Mouse (Mus musculus) lung, adult 2 months (tissue): ENCODE measurements around the gene Abcc3. TPM values are rescaled to one million over a fixed set of nuclear protein-coding genes. Genes with fewer than 3 reads are reported as not detected.

Source experiments
- DNase-seq: peaks from one replicate; pipeline ENCODE4 v3.0.0; 2022
- H3K4me1 ChIP-seq: fragments of 200-500 bp; 2 replicates; pipeline ENCODE4 v1.6.1; 2011; ENCODE audit warnings: low read length; ENCODE audit not compliant: control insufficient read depth, insufficient read depth
- H3K4me3 ChIP-seq: fragments of 200-500 bp; replicated peaks from 2 replicates; pipeline ENCODE3; 2011; ENCODE audit warnings: low read depth, mild to moderate bottlenecking, control low read depth, low read length; ENCODE audit errors: extremely low read depth
- CTCF ChIP-seq: fragments of 200-500 bp; IDR thresholded peaks from 2 replicates; pipeline ENCODE4 v1.5.1; 2011; ENCODE audit warnings: mild to moderate bottlenecking, low read length, control low read depth; ENCODE audit not compliant: insufficient read depth
- POLR2A ChIP-seq: fragments of 200-500 bp; IDR thresholded peaks from 2 replicates; pipeline ENCODE4 v1.6.1; 2011; ENCODE audit warnings: low read depth, mild to moderate bottlenecking, control low read depth, low read length, borderline replicate concordance; ENCODE audit errors: extremely low read depth
- WGBS: fragments of 180-500 bp; shearing (Covaris S2); methylation state at CpG from one replicate; pipeline ENCODE4 v1.1.7; 2018; 5-methylcytosine and 5-hydroxymethylcytosine counted together
- polyA plus RNA-seq: library from polyadenylated mRNA; depleted of rRNA; stranded (reverse); fragments of >200 nt; gene quantifications from 2 replicates; pipeline ENCODE4 v1.2.3, GENCODE M21; 2012

Abcc3 gene
- polyA plus RNA-seq, 1 experiment, result 57.9 TPM

DNA sequence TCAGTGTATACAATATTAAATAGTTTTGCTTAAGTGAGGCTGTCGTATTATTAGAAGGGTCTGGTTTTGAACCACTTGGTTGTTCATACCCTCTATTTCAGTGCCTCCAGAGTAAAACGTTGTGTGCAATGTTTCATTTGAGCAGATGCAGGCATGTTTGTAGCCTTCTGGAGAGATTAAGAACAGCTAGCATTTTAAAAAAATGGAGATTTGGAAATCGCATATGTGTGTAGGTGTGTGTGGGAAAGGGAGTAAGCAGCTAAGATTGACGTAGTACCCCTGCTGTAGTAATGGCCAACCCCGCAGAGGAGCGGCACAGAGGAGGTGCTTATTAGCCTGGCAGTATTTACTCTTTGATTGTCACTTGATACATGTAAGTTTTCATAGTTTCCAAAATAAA, 60.1 kb downstream of the Abcc3 start:
- H3K4me1 ChIP-seq, result peaks cover 9% of the 10 kb centered on the region
- 73% methylated on average over 6 of the region's 6 CpGs for WGBS
- TF ChIP-seq POLR2A, result no peak
- TF ChIP-seq CTCF, result no peak
- no peak overlapping the region for H3K4me3 ChIP-seq
- no peak for DNase-seq

DNA sequence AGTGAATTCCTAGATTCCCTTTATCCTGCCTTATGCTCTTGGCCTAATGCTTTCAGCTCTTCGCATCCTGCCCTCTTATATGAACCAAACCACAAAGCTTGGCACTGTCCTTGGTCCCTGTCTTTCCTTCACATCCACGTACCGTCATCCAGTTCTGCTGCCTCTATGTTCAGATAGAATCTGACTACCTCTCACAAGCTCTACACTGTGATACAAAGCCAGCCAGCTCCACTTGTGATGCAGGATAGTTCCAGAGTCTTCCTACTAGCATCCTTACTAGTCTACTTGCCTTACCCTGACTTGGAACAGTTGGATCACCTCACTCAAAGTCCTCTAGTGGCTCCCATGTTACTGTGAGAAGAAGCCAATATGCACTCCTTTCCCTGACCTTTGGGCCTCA, 62.6 kb downstream of the Abcc3 start:
- H3K4me1 ChIP-seq, result peaks cover 15% of the 10 kb centered on the region
- TF ChIP-seq CTCF (no peak), POLR2A (no peak)
- H3K4me3 ChIP-seq, result no peak overlapping the region
- no peak for DNase-seq
- 81% methylated on average over 3 of the region's 3 CpGs for WGBS

DNA sequence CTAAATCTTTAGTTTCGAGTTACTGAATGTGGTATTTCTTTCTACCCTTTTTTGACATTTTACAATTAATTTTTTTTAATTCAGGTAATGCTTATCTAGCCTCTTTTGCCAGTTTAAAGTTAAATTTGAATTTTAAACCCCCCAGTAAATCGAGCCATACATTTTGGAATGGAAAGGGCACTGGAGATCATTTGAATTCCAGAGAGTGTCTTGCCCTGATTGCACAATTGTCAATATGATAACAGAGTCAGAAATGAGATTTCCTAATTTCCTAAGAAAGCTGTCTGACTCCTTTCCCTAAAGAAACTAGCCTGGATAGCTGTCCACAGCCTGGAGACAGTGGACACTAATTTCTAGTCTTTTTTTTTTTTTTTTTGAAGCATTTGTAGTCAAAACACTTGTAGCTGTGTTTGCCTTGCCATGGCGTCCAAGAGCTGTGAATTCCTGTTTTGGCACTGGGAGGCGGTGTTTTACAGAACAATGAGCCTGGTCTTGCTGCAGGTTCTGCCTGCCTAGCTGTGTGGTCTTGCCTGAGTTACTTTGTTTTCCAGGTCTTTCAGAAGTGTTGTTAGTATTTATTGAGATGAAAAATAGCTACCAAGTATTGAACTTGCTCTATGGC, 63.4 kb downstream of the Abcc3 start:
- H3K4me3 ChIP-seq, result no peak overlapping the region
- DNase-seq, result no peak
- WGBS, result 25% methylated on average over 4 of the region's 4 CpGs
- H3K4me1 ChIP-seq, result peaks cover 15% of the 10 kb centered on the region
- TF ChIP-seq POLR2A (no peak), CTCF (peak; percentile 72)

DNA sequence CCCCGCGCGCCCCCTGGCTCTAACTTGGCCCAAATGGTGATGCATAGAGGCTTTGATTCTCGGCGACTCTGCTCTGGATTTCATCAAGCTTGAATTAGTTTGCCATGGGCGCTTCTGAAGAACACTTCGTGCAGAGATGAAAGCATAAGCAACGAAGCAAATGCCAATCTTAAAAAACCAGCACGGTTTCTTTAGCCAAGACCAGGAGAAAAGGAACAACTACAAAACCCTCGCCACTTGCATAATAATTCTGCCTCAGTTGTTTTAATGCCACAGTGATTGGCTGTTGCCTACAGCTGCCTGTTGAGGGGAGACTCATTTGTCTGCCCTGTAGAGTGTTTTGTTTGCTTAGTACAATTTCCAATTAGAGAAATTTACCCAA, 64.2 kb downstream of the Abcc3 start:
- TF ChIP-seq POLR2A (no peak), CTCF (no peak)
- Histone ChIP-seq H3K4me1 (peaks cover 15% of the 10 kb centered on the region), H3K4me3 (peak overlapping the region; percentile 71)
- 2% methylated on average over 10 of the region's 10 CpGs for WGBS
- DNase-seq, result no peak

DNA sequence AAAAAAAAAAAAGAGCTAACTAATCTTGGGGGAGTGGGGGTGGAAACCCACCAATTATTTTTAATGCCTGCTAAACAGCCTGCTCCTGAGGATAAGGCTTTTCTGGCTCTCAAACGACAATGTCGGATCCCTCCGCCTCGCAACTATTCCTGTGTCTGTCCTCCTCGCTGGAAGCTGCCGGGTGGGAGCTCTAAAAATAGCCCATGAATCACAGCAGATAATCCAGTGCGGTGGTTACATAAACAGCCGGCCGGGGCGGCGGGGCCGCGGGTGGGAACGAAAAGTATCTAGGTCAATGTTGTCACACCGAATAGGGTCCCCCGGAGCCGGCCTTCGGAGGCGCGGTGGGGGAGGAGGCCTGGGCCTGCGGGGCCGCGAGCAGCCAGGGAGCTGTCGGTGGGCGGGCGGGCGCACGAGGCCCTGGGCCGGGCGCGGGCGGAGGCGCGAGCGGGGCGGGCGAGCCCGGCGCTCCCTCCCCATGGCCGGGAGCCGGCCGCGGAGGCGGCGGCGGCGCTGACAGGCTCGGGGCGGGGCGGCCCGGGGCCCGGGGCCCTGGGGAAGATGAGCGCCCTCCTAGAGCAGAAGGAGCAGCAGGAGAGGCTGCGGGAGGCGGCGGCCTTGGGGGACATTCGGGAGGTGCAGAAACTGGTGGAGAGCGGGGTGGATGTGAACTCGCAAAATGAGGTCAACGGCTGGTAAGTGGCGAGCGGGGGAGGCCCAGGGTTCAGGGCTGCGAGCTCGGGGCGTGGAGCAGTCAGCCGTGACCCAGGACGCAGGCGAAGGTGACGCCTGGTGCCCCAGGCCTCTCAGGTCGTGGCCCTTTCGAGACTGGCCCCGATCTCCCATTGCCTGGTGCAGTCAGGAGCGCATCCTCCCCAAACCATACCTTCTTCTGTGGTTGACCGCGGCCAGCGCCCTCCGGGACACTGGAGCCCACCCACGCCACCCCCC, 64.8 kb downstream of the Abcc3 start, which contains the start of gene Ankrd40:
Gene Ankrd40, plus strand, starts transcription at position 309 of the 951 bp plus-strand sequence.
- peaks cover 13% of the 10 kb centered on the region for H3K4me1 ChIP-seq
- peak within 1 kb of the TSS; percentile 71 for H3K4me3 ChIP-seq
- DNase-seq, result peak; percentile 92
- under 1% methylated on average over 77 of the region's 78 CpGs for WGBS
- TF ChIP-seq CTCF (no peak), POLR2A (peak; percentile 93; the same call in 1 of the 2 replicates)

DNA sequence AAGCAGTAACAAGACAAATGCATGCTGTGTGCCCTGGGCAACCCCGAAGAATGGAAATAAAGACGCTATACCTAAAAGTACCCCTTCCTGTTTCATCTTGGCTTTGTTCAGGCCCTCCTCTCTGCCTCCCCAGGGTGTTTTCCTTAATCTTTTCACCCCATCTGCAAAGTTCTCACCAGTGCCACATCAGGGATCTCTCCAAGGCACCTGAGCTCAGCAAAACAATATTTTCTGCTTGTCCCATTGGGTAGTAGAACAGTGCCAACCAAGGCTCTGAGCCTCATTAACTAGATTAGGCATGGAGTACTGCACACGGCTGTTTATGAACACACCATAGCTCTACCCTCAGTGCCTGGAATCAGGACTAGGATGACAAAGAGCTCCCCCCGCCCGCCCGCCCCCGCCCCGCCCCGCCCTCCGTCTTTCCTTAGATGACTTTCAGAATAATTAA, 65.8 kb downstream of the Abcc3 start:
- WGBS, result 13% methylated on average over 10 of the region's 10 CpGs
- TF ChIP-seq POLR2A (no peak), CTCF (no peak)
- Histone ChIP-seq H3K4me3 (peak overlapping the region; percentile 35), H3K4me1 (peaks cover 13% of the 10 kb centered on the region)
- DNase-seq, result no peak

DNA sequence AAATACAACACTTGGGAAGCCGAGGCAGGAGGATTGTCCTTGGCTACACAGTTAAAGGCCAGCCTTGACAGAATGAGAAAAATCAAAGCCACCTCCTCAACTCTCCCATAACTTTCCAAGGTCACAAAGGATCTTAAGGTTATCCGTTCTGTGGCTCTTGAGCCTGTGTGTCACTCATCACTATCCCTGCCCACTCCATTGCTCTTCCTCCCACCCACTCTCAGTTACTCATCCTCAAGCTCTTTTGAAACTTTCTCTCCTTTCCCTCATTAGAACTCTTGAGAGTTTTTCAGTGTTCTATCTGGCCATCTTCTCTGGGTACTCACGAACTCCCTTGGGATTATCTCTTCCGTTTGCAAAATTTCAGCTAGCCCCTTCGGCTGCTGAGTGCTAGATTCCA, 68.2 kb downstream of the Abcc3 start:
- WGBS, result 86% methylated on average over 5 of the region's 5 CpGs

DNA sequence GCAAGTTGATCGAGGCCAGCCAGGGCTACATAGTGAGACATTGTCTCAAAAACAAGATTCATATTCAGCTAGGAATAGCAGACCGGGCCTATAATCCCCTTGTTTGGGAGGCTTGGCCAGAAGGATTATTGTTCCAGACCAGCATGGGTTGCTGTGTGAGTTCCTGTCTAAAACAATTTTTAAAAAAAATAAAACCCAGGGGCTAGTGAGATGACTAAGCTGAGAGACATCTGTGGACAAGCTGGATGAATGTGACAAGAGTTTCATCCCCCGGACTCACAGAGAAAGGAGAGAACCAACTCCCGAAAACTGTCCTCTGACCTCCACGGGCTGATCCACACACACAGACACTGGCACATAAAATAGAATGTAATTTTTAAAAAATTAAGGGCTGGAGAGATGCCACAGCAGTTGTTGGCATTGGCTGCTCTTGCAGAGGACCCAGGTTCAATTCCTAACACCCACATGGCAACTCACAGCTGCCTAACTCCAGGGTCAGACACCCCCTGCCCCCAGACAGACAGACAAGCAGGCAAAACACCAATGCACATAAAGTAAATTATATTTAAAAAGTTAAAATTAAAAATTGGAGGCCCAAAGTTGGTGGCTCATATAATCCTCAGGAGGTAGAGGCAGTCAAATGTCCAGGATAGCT, 69.4 kb downstream of the Abcc3 start:
- TF ChIP-seq CTCF, result no peak
- no peak for TF ChIP-seq POLR2A
- no peak for DNase-seq
- WGBS, result 77% methylated on average over 5 of the region's 5 CpGs
- H3K4me3 ChIP-seq, result no peak overlapping the region
- H3K4me1 ChIP-seq, result peaks cover 12% of the 10 kb centered on the region

More for the DNA sequence above, 68.2 kb downstream of the Abcc3 start:
- DNase-seq, result no peak
- Histone ChIP-seq H3K4me3 (no peak overlapping the region), H3K4me1 (peaks cover 8% of the 10 kb centered on the region)
- TF ChIP-seq CTCF (no peak), POLR2A (no peak)

DNA sequence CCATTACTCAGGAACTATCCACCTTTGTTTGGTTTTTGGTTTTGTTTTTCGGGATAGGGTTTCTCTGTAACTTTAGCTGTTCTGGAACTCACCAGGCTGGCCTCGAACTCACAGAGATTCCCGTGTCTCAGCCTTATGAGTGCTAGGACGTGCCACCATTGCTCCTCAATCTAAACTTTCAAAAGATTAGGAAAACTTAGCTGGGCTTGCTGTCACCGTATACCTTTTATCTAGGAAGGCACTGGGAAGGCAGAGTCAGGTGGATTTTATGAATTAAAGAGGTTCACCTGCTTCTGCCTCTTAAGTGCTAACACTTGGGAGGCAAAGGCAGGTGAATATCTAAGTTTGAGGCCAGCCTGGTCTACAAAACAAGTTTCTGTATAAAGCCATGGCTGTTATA, 70.2 kb downstream of the Abcc3 start:
- H3K4me3 ChIP-seq, result no peak overlapping the region
- 40% methylated on average over 5 of the region's 5 CpGs for WGBS
- no peak for TF ChIP-seq CTCF
- no peak for TF ChIP-seq POLR2A
- DNase-seq, result no peak
- H3K4me1 ChIP-seq, result peaks cover 12% of the 10 kb centered on the region
